Mouse (Mus musculus): ENCODE measurements around the gene Krtap1-5.

The Krtap1-5 gene

GRCm38 (mm10) chr11:99539721-99540120 lies 41.1 kb downstream of the Krtap1-5 start:
- DNase-seq: no peak

Measured in kidney, adult 11 months (tissue).